Mouse (Mus musculus): ENCODE results near the gene Nr1d1.

DNA sequence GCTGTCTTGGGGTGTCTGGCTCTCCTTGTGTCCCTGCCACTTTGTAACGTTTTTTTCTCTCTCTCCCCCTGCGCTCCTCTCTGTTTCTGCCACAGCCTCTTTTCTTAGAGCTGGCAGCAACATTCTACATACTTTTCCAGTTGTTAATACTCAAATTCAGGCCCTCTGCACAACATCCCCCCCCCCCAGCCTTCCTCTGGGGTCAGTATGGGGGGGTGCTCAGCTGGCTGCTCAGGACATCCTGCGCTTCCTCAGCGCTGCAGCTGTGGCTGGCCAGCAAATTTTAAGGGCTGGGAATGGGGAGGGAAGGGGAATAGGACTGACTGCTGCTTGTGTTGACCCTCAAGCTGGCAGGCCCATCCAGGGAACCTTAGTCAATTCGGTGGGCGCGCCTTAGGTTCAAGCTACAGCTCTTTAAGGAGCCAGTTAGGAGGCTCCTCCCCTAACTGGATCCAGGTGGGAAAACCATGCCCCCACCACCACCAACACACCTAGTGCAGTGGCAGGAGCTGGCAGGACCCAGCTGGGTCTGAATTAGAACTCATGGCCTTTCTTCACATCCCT, 30.6 kb downstream of the Nr1d1 start:
- TF ChIP-seq CTCF (IDR thresholded peaks at IDR 0.05; ENCODE audit: extremely low read depth, insufficient read depth, insufficient read length, insufficient replicate concordance): no peak
- TF ChIP-seq POLR2A (IDR thresholded peaks at IDR 0.05; ENCODE audit: low read depth, low read length): no peak

All from spleen, adult 2 months (tissue).